Mouse (Mus musculus) CD8-positive naive resting alpha-beta T cell, adult 57 days (primary cell): Measurements from ENCODE around the gene Ddx1. TPM values are rescaled to one million over a fixed set of nuclear protein-coding genes. Genes with fewer than 3 reads are reported as not detected.

ENCODE experiments used
- total RNA-seq: library from RNA; stranded (reverse); gene quantifications from one replicate; pipeline ENCODE4 v1.2.4, GENCODE M21; 2023

Gene Ddx1
- total RNA-seq = 34.0 TPM

GRCm38 (mm10) chr12:13248691-13249572, at the start of gene Ddx1:
Gene Ddx1, minus strand, starts transcription at chr12:13249213.

GRCm38 (mm10) chr12:13268826-13269449, 19.9 kb upstream of the Ddx1 start, which contains the start of gene Nbas:
Gene Nbas, plus strand, starts transcription at chr12:13269133.

Other genes with a start within 250 kb of the Ddx1 start
- gene Nbas, start 19.9 kb upstream of the Ddx1 start, total RNA-seq = 19.9 TPM